Mouse (Mus musculus) spleen, adult 2 months (tissue): ENCODE data around the gene Lsm4.

Experiments
- CTCF ChIP-seq: fragments of 200-500 bp; IDR thresholded peaks from 2 replicates; pipeline ENCODE4 v1.5.1; 2011; ENCODE audit warnings: mild to moderate bottlenecking, inconsistent platforms; ENCODE audit not compliant: insufficient read depth, insufficient read length, insufficient replicate concordance; ENCODE audit errors: extremely low read depth
- POLR2A ChIP-seq: fragments of 200-500 bp; IDR thresholded peaks from 2 replicates; pipeline ENCODE4 v1.6.1; 2011; ENCODE audit warnings: low read depth, low read length, inconsistent platforms

GRCm38 (mm10) chr8:70695318-70696018 is 22.4 kb downstream of the Lsm4 start:
- TF ChIP-seq POLR2A, result no peak
- TF ChIP-seq CTCF, result no peak
